Mouse (Mus musculus) large intestine, adult 2 months (tissue): ENCODE measurements around the gene AC129217.1. TPM values are rescaled to one million over a fixed set of nuclear protein-coding genes. Genes with fewer than 3 reads are reported as not detected.

Experiments
- polyA plus RNA-seq: library from polyadenylated mRNA; depleted of rRNA; stranded (reverse); fragments of >200 nt; gene quantifications from 2 replicates; pipeline ENCODE4 v1.2.3, GENCODE M21; 2012; rRNA removed

Gene AC129217.1
- polyA plus RNA-seq, 1 experiment, result 2.4 TPM

Other genes starting within 250 kb of the AC129217.1 start
- gene Slc22a8, start 238.5 kb upstream of the AC129217.1 start, polyA plus RNA-seq, result not detected in 2 replicates
- not detected in 2 replicates for gene Slc22a6, start 211.7 kb upstream of the AC129217.1 start, polyA plus RNA-seq
- 2.7 and 3.2 TPM in 2 replicates for gene Chrm1, start 166.0 kb upstream of the AC129217.1 start, polyA plus RNA-seq
- 194 and 323 TPM in 2 replicates for gene Slc3a2, start 106.4 kb upstream of the AC129217.1 start, polyA plus RNA-seq
- 33.3 and 39.9 TPM in 2 replicates for gene Wdr74, start 93.9 kb upstream of the AC129217.1 start, polyA plus RNA-seq
- not detected in 2 replicates for gene 1700092M07Rik, start 89.1 kb upstream of the AC129217.1 start, polyA plus RNA-seq
- 71.7 and 97.3 TPM in 2 replicates for gene Stx5a, start 88.4 kb upstream of the AC129217.1 start, polyA plus RNA-seq
- gene Nxf1, start 72.7 kb upstream of the AC129217.1 start, polyA plus RNA-seq, result 79.1 and 92.6 TPM in 2 replicates
- gene Tmem223, start 58.8 kb upstream of the AC129217.1 start, polyA plus RNA-seq, result 107 and 131 TPM in 2 replicates
- 107 and 122 TPM in 2 replicates for gene Tmem179b, start 55.3 kb upstream of the AC129217.1 start, polyA plus RNA-seq
- 7.8 and 8.1 TPM in 2 replicates for gene Taf6l, start 43.4 kb upstream of the AC129217.1 start, polyA plus RNA-seq
- gene Polr2g, start 31.2 kb upstream of the AC129217.1 start, polyA plus RNA-seq, result 46.2 and 53.1 TPM in 2 replicates
- 1.8 TPM in 2 replicates for gene Zbtb3, start 27.2 kb upstream of the AC129217.1 start, polyA plus RNA-seq
- 14.8 and 23.6 TPM in 2 replicates for gene Ttc9c, start 10.4 kb upstream of the AC129217.1 start, polyA plus RNA-seq
- gene Hnrnpul2, start 9.8 kb upstream of the AC129217.1 start, polyA plus RNA-seq, result 16.3 and 21.8 TPM in 2 replicates
- gene Bscl2, start 7.7 kb downstream of the AC129217.1 start, polyA plus RNA-seq, result 79.8 and 82.1 TPM in 2 replicates
- 1.4 and 1.6 TPM in 2 replicates for gene Gng3, start 9.4 kb downstream of the AC129217.1 start, polyA plus RNA-seq
- 0.74 and 0.84 TPM in 2 replicates for gene Lrrn4cl, start 21.0 kb downstream of the AC129217.1 start, polyA plus RNA-seq
- 82.6 and 86.1 TPM in 2 replicates for gene Ubxn1, start 41.7 kb downstream of the AC129217.1 start, polyA plus RNA-seq
- 19.7 and 23.4 TPM in 2 replicates for gene Uqcc3, start 51.1 kb downstream of the AC129217.1 start, polyA plus RNA-seq
- gene Lbhd1, start 54.0 kb downstream of the AC129217.1 start, polyA plus RNA-seq, result 2.2 and 2.3 TPM in 2 replicates
- gene Gm49403, start 54.2 kb downstream of the AC129217.1 start, polyA plus RNA-seq, result not detected in 2 replicates
- 17.7 and 21.0 TPM in 2 replicates for gene 1810009A15Rik, start 59.1 kb downstream of the AC129217.1 start, polyA plus RNA-seq
- not detected in 2 replicates for gene Gm49416, start 59.2 kb downstream of the AC129217.1 start, polyA plus RNA-seq
- 24.4 and 26.9 TPM in 2 replicates for gene Ints5, start 63.2 kb downstream of the AC129217.1 start, polyA plus RNA-seq
- 104 and 157 TPM in 2 replicates for gene Ganab, start 68.3 kb downstream of the AC129217.1 start, polyA plus RNA-seq
- 66.6 and 72.2 TPM in 2 replicates for gene B3gat3, start 90.6 kb downstream of the AC129217.1 start, polyA plus RNA-seq
- gene Rom1, start 99.6 kb downstream of the AC129217.1 start, polyA plus RNA-seq, result 6.8 and 8.9 TPM in 2 replicates
- 24.3 and 32.1 TPM in 2 replicates for gene Eml3, start 99.8 kb downstream of the AC129217.1 start, polyA plus RNA-seq
- gene Mta2, start 112.1 kb downstream of the AC129217.1 start, polyA plus RNA-seq, result 30.6 and 32.3 TPM in 2 replicates
- gene Tut1, start 124.1 kb downstream of the AC129217.1 start, polyA plus RNA-seq, result 13.6 and 18.5 TPM in 2 replicates
- gene Eef1g, start 137.3 kb downstream of the AC129217.1 start, polyA plus RNA-seq, result 302 and 315 TPM in 2 replicates
- gene Ahnak, start 159.5 kb downstream of the AC129217.1 start, polyA plus RNA-seq, result 11.2 and 19.9 TPM in 2 replicates